Mouse (Mus musculus): ENCODE measurements at regions not wholly inside any gene's neighbourhood (a gene's known extent, or its start where the extent isn't known, plus 50 kb on each side); places are given as distances from the start of the nearest gene placed in this dataset.

DNA sequence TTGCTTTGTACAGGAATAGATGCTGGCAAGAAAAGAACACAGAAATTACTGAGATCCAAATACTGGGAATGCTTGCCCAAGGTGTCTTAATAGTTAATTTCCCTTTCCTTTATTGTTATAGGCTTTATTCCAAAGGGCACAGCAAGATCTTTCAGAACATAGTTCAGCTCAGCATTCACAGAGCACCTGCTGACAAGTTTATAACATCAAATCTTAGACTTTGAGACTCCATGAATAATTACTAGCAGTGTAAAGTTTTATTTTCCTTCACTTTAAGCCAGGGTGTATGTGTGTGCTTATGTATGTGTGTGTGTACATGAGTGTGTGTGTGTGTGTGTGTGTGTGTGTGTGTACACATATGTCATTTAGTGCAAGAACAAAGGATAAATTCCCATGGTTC is 999.8 kb upstream of the Crim1 start:
- no peak for DNase-seq

- peak in 1 of 2 experiments; percentile 1 for DNase-seq
Observed at GRCm38 (mm10) chr17:77200671-77201070, 999.4 kb upstream of the Crim1 start.

DNA sequence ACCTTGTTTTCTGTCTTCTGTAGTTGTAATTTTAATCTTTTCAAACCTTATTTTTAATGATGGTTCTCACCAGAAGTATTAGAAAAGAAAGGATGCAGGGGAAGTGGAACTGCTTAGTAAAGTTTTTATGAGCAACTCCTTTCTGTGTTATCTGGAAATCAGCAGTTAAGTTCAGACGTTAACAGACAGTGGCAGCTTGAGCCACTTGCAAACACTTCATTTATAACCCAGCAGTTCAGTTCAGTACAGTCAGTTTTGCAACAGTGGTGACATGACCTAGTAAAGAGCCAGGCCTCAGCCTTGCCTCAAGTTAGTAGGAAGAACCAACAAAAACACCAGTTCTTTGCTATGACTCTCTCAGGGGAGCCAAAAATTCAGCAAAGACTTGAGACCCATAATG is 989.1 kb upstream of the Crim1 start:
- no peak for DNase-seq

- DNase-seq: no peak
Observed at GRCm38 (mm10) chr17:77245031-77245430, 955.0 kb upstream of the Crim1 start.
